8 mouse cellular contexts compared by ENCODE assay signal in the genomic region with DNA sequence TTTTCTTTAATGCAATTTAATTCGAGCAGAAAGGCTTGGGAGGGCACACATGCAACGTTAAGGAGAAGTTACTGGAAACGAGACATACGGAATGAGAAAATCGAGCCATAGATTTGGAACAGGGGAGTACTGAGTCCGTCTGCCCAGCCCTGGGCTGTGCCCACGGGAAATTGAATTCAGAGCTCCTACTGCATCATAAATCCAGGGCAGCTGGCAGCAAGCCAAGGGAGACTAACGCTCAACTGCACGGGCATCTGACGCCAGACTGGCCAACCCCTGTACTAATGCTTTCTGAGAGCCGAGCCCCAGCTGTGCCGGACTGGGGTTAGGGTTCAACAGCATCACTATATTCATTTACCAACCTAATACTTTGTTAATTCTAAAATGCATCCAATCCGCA. TPM values are rescaled to one million over a fixed set of nuclear protein-coding genes. Genes with fewer than 3 reads are reported as not detected.
DNase-seq lines count a peak whose midpoint lies in the region; ATAC-seq lines count a peak whose summit lies in the region.

No protein-coding gene starts in this region.

- no peak overlapping the region for H3K27ac ChIP-seq in forebrain, embryonic 10.5 days

- peaks cover 48% of the 10 kb centered on the region for H3K4me1 ChIP-seq in forebrain, embryonic 10.5 days

- H3K4me3 ChIP-seq in forebrain, embryonic 10.5 days = no peak overlapping the region

- 80% methylated on average over 13 of the region's 13 CpGs for WGBS in forebrain, embryonic 10.5 days

- H3K9me3 ChIP-seq in forebrain, embryonic 10.5 days = no peaks in the 10 kb centered on the region

- peak; percentile 39 for DNase-seq in cerebellum, adult 11 months
- peak; percentile 43 to 50 for DNase-seq in right cerebral cortex, adult 2 months (ENCODE audit: low spot score in 2 of 2)
- DNase-seq in right cerebral cortex, postnatal 25 days = no peak
- peak; percentile 71 for DNase-seq in kidney, adult 18-20 months
- peak; percentile 77 for DNase-seq in lung, postnatal 36 days
- no peak for DNase-seq in forebrain, embryonic 10.5 days (ENCODE audit: extremely low spot score, low spot score)
- no peak for DNase-seq in thymus, postnatal 10 days (ENCODE audit: low spot score in 2 of 2)

- no peak for ATAC-seq in cerebellum, adult (ENCODE audit: insufficient number of reproducible peaks, low FRiP score, low TSS enrichment)

- no peaks in the 10 kb centered on the region for H3K36me3 ChIP-seq in forebrain, embryonic 10.5 days (replicated peaks)

- H3K27me3 ChIP-seq in forebrain, embryonic 10.5 days (ENCODE audit: poor library complexity, severe bottlenecking) = peaks cover 10% of the 10 kb centered on the region

RNA-seq across cellular contexts. Expression of a gene that starts 1.3 kb away (rescaled TPM):
- 31.2 and 31.6 TPM in 2 replicates for polyA plus RNA-seq in forebrain, embryonic 10.5 days (2016; fragmentation: Nextera tagmentation; extraction: Ambion mirVana)

Comparison
In these comparisons a context has a peak if more than half of its experiments do, and no peak if none do; other contexts are left out.
1. DNase-seq: peak in cerebellum, adult 11 months (single experiment), right cerebral cortex, adult 2 months (2 of 2), kidney, adult 18-20 months (single experiment) and lung, postnatal 36 days (single experiment); none in right cerebral cortex, postnatal 25 days (single experiment), forebrain, embryonic 10.5 days (single experiment) and thymus, postnatal 10 days (0 of 2).